Mouse (Mus musculus) CD4-positive helper T cell, adult 2 months (primary cell): ENCODE data around the gene Tdp1.
A peak's percentile ranks its signal among the peaks of the same experiment; 100 is the strongest.
"Not testable (repeated sequence)": the region's sequence is repeated elsewhere in the genome, so short reads cannot be mapped to it uniquely, and the experiment has no call there.

Experiments used
- DNase-seq: peaks from one replicate; pipeline ENCODE4 v3.0.0-alpha.2; 2012; ENCODE audit warnings: low read depth, missing footprints, low spot score

Tdp1 gene

DNA sequence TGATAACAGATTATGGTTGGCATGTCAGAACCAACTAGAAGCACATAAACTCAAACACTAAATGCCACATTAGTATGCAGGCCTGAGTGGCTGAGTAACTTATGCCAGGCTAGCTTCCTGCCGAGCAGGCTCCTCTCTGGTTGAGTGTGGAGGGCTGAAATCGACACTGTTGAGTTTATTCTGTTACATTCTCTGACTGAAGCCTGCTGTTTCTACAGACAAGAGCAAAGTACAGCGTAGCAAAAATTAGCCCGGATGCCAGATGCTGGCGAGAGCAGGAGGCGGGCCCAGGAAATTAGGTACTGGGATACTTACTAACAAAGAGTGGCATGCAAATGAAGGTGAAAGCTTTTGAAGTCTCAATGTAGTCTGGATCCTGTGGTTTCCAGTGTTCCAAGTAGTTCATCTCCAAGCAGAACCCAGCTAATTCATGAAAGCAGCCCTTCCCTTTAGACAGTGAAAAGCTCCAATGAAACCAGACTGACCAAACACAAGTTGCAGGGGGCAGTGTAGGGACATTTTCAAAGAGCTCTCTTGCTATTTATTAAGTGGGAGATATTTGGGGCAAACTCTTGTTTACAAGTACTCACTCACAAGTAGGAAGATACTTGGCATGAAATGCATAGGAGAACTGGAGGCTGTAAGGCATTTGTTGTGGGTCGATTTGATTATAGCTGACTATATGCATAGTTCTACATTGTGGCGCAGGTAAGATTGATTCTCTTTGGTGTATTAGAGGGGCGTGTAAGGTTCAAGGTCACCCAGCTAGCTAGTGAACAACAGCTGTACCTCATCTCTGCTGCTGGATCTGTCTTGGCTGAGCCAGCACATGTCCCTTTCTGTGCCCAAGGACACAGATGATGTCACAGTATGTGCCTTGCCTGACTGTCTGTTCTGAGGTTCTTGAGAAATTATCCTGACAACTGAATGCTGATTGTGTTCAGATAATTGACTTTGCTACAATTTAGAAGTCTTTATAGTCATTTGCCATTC lies 74.0 kb downstream of the Tdp1 start:
- DNase-seq = no peak

DNA sequence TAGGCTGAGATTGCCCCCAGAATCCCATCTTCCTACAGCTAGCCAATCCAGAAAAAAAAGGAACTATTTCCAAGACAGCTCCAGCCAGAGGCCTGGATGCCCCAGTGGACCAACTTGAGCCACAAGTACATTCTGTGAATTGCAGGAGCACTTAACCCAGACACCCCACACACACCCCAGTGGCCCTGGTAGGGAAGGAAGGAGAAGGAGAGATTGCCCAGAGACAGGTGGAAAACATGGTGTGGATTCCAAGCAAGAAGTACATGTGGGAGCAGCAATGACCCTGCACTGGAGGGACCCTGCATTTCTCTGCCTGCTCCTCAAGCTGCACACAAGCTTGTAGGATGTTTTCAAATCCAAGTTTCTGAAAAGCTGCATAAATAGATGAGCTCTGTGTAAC lies 75.0 kb downstream of the Tdp1 start:
- no peak for DNase-seq

DNA sequence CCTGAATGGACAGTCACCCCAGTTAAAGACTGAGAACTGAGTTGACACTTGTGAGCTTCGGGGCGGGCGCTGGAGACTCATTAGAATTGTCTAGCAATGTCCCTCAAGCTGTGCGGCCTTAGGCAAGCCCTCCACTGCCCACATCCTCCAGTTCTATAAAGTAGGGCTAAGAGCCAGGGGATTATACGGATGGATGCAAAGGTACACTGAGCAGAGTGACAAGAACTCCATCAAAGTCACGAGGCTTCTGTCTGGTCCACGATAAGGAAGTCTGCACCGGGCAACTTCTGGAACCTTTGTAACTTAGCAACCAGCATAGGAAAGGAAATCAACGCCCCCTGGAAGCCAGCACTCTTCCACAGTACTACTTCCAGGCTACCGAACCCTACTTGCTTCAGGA lies 75.6 kb downstream of the Tdp1 start:
- no peak for DNase-seq

DNA sequence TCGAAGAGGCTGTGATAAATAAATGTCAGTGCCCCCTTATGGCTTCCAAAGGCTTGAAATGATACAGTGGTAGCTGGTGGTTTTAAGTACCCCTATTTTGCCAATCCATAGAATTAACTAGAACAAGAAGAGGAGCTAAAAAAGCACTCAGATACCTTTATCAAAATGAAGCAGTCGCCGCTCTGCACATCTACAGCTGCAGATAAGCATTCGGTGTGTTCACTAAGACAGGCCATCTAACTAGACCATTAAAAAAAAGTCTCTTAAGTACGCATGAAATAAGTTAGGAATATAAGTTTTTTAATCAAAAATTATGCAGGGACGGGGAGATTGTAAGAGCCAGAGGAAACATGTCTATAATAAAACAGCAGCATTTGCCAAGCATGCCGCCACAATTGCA lies 76.4 kb downstream of the Tdp1 start:
- no peak for DNase-seq

DNA sequence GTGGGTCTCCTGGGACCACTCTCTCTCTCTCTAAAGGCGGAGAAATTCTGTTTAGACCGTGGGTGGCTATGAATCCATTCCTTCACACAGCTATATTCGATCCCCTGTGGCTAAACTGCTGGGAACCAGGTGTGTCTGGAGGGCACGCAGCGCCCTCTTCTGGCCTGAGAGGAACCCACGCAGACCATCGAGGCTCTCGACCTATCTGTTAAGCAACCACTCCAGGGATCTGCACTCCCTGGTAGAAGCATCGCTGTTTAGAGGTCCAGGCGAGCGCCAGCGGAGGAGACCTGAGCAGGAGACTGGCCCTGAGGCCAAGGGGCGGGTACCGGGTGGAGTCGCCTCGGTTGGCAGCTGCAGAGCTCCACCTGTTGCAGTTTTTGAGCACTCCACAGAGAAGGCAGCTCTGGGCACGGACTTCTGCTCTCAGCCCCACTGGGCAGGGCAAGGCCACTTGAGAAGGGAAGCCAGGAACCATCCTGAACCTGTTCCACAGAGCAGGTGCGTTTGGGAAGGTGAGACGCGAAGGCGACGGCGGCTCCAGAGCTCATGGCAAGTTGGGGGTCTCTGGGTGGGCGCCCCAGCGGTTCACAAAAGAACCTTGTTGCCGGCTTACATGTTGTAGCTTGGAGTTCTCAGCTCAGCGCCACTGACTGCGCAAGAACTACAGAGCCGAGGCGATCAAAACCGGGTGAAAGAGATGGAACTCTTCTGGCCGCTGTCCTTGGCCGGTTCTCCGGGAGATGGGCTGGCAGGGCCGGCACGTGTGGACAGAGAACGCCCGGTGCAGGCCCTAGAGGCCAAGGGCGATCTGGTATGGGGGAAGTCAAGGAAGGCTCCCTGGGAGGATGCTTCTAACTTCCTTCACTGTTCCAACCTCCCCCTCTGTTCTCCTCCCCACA lies 80.2 kb downstream of the Tdp1 start, which contains the start of gene Kcnk13:
Kcnk13 (plus strand) TSS at position 199 of the 902 bp plus-strand sequence.
- peak; percentile 67 for DNase-seq

DNA sequence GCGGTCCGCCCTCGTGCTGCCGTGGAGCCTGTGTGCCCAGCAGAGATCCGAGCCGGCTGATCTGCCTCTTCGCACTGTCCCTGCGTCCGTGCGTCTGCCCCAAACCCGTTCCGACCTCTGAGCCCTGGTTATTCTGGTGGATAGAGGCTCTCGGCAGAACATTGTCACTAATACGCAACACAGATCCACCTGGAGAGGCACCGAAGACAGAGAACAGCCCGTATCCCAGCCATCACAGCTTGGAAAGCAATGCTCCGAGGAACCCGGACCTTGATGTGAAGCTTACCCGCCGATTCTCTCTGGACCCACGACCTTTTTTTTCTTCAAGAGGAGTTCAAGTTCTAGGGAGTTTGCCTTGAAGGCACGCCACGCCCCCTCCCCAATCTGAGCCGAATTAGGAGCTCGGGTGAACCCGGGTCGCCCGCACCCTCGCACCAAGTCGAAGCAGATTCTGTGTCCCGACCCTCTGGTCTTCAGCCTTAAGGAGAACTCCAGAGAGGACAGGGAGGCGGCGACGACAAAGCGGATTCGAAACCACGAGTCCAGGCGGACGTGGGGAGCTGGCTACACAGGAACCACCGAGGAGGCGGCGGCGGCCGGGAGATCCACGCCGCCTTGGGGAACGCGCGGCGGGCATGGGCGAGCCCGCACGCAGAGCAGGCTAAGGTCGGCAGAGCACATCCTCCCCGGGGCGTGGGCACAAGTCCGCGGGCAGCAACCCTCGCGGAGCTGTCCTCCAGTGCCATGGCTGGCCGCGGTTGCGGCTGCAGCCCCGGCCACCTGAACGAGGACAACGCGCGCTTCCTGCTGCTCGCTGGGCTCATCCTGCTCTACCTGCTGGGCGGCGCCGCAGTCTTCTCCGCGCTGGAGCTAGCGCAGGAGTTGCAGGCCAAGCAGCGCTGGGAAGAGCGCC lies 81.1 kb downstream of the Tdp1 start:
- no peak for DNase-seq

DNA sequence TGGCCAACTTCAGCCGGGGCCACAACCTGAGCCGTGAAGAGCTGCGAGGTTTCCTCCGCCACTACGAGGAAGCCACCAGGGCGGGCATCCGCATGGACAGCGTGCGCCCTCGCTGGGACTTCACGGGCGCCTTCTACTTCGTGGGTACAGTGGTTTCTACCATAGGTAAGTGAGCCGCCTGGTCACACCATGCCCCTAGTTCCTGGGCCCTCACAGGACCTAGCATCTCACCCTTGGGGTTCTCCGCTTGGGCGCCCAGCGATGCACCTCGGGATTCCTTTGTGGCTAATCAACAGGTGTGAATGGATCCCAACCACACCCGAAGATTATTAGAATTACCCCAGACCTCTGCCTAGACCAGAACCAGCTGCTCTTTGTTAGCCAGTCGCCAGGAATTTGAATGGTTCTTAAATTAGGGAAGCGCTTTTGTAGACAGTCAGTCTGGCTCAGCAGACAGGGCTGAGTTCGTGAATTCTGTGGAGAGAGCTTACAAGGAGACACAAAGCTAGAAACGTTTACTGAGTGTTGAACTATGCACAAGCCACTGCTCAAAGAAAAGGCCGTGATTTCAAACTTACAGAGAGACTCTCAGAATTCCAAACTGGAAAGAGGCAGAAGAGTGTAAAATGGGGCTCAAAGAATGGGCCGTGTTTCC lies 81.9 kb downstream of the Tdp1 start:
- no peak for DNase-seq

DNA sequence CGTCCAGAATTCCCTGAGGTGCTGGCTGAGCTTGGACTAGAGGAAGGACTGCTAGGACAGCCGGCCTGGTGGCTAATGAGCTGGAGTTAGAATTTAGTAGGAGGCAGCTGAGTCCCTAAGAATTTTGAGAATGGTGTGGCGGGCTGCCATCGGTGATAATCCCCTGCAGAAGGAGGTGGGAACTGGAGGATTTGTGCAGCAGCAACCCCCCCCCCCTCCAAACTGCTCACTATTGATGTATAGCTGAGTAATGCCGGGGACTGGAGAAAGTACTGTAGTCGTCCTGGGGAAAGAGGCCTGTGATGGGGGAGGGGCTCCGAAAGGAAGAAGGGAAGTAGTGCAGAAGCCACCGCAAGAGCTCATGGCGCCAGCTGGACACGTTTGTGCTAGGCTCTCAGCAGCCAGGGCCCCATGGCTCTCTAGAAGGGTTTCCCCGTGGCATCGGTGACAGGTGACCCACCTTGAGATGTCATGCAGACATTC lies 82.6 kb downstream of the Tdp1 start:
- DNase-seq = no peak

DNA sequence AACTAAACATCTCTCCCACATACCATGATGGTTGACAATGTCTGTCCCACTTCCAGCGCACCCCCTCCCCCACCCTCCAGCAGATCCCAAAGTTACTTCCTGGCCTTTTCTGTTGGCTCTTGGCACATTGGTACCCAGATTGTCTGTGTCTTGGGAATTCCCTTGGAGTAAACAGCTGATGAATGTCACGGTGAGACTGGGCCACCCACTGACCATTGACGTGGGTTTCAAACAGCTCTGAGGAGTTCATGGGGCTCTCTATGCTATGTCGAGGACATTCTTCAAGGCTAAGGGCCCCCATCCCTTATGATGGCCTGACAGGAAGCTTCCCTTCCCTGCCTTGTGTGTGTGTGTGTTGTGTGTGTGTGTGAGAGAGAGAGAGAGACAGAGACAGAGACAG lies 85.6 kb downstream of the Tdp1 start:
- no peak for DNase-seq

DNA sequence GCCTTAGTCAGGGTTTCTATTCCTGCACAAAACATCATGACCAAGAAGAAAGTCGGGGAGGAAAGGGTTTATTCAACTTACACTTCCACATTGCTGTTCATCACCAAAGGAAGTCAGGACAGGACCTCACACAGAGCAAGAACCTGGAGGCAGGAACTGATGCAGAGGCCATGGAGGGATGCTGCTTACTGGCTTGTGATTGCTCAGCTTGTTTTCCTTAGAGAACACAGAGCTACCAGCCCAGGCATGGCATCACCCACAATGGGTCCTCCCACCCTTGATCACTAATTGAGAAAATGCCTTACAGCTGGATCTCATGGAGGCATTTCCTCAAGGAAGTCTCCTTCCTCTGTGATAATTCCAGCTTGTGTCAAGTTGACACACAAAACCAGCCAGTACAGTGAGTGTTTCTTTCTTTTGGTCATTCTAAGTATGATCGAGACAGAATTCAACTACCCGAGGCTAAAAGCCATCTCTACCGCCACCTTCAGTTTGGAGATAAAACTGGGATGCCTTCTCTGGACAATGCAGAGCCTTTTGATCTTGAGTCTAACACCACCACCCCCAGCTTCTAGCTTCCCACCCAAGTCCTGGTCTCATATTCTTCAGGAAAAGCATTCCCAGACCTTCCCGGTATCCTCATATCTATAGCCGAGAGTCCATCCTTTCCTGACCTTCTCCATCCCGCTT lies 87.0 kb downstream of the Tdp1 start:
- DNase-seq = not testable (repeated sequence)

DNA sequence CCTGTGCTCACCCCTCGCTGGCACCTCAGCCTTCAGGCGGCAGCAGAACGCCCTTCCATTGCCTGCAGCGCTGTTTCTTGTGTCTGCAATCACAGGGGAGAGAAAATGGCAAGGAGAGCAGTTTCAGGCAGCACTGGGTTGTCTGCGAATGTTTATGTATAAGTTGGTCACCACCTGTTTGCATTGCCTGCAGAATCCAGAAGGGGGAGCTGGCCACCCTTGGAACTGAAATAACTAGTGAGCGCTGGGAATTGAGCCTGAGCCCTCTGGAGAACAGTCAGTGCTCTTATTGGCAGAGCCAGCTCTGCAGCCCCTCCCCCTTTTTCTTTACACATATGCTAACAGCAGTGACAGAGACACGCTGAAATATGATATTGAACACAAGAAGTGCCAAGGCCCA lies 88.5 kb downstream of the Tdp1 start:
- no peak for DNase-seq

DNA sequence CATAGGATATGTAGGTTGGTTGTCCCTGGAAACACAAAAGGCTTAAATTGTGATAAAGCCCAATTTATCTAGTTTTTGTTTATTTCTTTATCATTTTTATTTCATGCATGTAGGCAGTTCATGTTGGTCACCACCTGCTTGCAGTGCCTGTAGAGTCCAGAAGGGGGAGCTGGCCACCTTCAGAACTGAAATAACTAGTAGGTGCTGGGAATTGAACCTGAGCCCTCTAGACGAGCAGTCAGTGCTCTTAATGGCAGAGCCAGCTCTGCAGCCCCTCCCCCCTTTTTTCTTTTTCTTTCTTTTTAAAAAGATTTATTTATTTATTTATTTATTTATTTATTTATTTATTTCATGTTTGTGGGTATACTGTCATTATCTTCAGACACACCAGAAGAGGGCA lies 89.3 kb downstream of the Tdp1 start:
- peak; percentile 19 for DNase-seq

DNA sequence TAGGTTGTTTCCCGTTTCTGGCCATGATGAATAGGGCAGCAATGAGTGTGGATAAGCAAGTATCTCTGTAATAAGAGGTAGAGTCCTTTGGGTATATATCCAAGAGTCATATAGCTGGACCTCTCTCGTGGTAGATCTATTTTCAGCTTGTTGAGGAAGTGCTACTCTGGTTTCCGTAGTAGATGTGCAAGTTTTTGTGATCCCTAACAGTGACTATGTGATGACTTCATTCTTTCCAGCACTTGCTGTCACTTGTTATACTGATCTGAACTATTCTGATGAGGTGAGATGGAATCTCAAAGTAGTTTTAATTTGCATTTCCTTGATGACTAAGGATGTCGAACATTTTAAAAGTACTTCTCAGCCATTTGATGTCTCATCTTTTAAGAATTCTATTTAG lies 95.2 kb downstream of the Tdp1 start:
- no peak for DNase-seq

DNA sequence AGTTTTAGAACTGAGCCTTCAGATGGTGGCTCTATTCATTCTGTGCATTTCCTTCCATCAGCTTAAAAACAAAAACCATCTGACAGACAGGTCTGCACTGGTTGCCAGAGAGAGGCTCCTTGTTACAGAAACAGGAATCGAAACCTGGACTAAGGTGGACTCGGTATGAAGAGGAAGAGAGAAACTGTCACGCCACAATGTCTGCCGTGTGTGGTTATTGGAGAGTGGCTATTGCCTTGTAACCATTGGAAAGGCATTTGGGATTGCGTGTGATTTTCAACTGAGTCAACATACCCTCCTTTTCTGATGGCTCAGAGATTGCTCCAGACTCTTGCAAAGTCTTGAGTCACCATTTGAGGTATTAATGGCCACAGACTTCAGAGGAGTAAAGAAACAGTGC lies 102.5 kb downstream of the Tdp1 start:
- DNase-seq = no peak

DNA sequence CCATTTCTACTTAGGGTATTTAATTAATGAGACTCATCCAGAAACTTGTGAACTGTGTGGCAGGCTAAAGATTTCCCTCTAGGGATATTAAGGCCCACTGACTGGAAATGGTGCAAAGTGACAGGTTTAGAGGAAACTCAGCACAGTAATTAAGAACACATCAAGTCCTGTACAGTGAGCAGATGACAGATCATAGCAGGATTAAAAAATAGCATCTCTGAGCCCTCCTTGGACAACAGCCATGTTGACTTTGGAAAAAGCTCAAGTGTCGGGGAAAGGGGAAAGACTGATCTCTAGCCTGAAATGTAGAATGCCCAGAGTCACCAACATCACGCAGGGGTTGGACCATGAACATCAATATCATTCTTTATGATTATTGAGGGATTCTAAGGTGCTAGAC lies 103.8 kb downstream of the Tdp1 start:
- no peak for DNase-seq

DNA sequence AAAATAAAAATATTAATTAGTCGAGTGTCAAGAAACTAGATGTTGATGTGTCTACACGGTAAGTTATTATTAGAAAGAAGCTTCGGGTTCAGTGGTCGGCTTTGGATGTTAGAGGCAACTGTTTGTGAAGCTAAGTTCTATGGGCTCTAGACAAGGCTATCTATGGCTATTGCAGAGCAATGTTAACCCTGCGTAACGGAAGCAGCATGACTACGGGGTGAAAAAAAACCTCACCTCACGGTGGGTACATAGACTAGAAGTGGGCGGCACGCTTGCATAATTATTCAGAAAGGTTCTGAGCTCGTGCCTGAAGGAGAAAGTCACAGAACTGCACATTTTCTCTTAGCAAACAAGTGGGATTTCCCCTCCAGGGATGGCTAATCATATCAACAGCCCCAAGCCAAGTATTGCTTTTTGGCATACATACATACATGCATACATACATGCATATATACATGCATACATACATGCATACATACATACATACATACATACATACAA lies 108.1 kb downstream of the Tdp1 start:
- no peak for DNase-seq

DNA sequence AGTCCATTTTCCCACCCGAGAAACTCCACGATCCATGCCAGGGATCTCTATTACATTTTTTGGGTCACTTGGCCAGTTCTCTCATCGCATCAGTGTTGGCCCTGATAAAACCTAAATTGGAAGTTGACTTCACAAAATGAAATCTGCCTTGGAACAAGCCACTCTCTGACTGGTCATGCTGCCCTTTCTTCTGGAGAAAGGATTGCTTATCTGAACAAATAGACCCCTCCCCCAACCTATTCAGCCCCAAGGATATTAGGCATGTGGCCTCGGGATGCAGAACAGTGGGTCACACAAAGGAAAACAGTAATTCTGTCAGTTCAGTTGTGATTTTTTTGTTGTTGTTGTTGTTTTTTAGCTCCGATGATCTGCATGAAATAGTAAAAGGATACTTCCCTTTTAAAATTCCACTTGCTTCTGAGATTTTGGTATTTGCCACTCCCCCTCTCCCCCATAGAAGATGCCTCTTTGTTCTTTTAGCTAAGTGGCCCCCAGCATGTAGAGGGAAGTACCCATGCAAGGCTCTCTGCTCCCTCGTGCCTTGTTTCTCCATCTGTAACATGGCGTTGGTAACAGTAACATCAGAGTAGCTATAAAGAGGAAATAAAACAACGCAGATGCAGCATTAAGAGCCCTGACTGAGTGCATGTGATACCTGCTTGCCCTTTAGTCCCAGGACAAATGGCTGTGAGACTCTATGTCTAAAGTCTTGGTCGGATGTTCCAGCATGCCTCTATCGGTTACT lies 109.0 kb downstream of the Tdp1 start:
- DNase-seq = no peak

DNA sequence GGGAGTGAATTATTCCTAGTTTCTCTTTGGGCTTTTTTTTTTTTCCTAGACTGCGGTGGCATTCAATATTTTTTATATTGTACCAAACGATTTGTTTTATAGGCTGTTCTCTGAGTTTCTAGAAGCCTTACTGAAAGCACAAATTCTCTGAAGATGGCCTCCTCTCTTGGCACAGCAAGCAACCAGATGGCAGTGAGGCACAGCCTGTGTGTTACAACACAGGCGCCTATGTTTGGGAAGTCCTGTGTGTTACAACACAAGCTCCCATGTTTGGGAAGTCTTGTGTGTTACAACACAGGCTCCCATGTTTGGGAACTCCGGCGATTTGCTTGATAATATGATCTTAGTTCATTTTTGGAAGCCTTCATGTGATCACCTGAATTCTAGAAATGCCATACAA lies 111.6 kb downstream of the Tdp1 start:
- DNase-seq = no peak

DNA sequence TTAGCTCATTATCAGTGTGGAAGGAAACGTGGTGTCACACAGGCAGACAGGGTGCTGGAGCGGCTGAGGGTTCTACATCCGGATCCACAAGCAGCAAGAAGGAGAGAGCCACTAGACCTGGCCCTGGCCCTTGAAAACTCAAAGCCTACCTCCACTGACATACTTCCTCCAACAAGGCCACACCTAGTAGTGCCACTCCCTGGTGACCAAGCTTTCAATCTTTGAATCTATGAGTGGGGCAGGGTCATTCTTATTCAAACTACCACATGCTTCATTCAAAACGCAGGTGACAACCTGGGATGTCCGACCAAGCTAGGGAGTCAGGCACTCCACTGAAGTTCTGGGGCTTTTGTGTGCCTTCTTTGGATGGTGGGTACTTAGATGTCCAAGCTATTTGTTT lies 115.4 kb downstream of the Tdp1 start:
- DNase-seq = no peak
